Mouse (Mus musculus) kidney, postnatal 0 days (tissue): ENCODE results near the gene Gng13. TPM values are rescaled to one million over a fixed set of nuclear protein-coding genes. Genes with fewer than 3 reads are reported as not detected.
A peak's percentile ranks its signal among the peaks of the same experiment; 100 is the strongest.

ENCODE experiments used
- ATAC-seq: fragments of 200-750 bp; cut with Nextera tagmentation; replicated peaks from 2 replicates; pipeline ENCODE4 v1.8.0; 2017; ENCODE audit warnings: low read depth, moderate number of reproducible peaks, moderate TSS enrichment, moderate library complexity; ENCODE audit not compliant: low FRiP score
- DNase-seq: peaks from one replicate; pipeline ENCODE4 v3.0.0-alpha.2; 2016; ENCODE audit warnings: low spot score
- H3K27ac ChIP-seq: fragments of 300-500 bp; sonication (generic); 2 replicates; pipeline ENCODE4 v1.5.1; 2014; ENCODE audit warnings: mild to moderate bottlenecking
- H3K27me3 ChIP-seq: fragments of 300-500 bp; sonication (generic); 2 replicates; pipeline ENCODE4 v1.6.1; 2014; ENCODE audit warnings: low read length, mixed read lengths; ENCODE audit not compliant: insufficient read depth
- H3K36me3 ChIP-seq: fragments of 300-500 bp; sonication (generic); 2 replicates; pipeline ENCODE4 v1.6.1; 2014; ENCODE audit warnings: low read length, mixed read lengths; ENCODE audit not compliant: insufficient read depth
- H3K4me1 ChIP-seq: fragments of 300-500 bp; sonication (generic); replicated peaks from 2 replicates; pipeline ENCODE4 v1.6.1; 2014; ENCODE audit warnings: antibody characterized with exemption, low read length, mixed read lengths; ENCODE audit not compliant: insufficient read depth
- H3K4me2 ChIP-seq: fragments of 300-500 bp; sonication (generic); 2 replicates; pipeline ENCODE4 v1.6.1; 2014; ENCODE audit warnings: mild to moderate bottlenecking, low read length, moderate library complexity, mixed read lengths
- H3K4me3 ChIP-seq: fragments of 300-500 bp; sonication (generic); replicated peaks from 2 replicates; pipeline ENCODE4 v1.5.1; 2014; ENCODE audit warnings: low read depth, low read length
- H3K9ac ChIP-seq: fragments of 300-500 bp; sonication (generic); 2 replicates; pipeline ENCODE4 v1.6.1; 2014; ENCODE audit warnings: low read depth, low read length
- H3K9me3 ChIP-seq: fragments of 300-500 bp; sonication (generic); replicated peaks from 2 replicates; pipeline ENCODE4 v1.6.1; 2016; ENCODE audit warnings: low read length, inconsistent platforms, mixed read lengths
- CTCF ChIP-seq: IDR thresholded peaks from 2 replicates; pipeline ENCODE4 v1.5.1; 2016; ENCODE audit warnings: antibody characterized with exemption, low read depth, mild to moderate bottlenecking, moderate library complexity
- WGBS: fragments of 180-500 bp; shearing (Covaris S2); extraction: QIAGEN DNeasy Blood & Tissue Kit; methylation state at CpG from one replicate; pipeline ENCODE4 v1.1.7; 2014; 5-methylcytosine and 5-hydroxymethylcytosine counted together
- polyA plus RNA-seq: library from polyadenylated mRNA; unstranded; fragments of >200 nt; fragmentation: Nextera tagmentation; extraction: Ambion mirVana; gene quantifications from 2 replicates; pipeline ENCODE4 v1.2.1, GENCODE M21; 2015

Gng13 gene
- polyA plus RNA-seq, 1 experiment from 2014 or later = 0.70 TPM

DNA sequence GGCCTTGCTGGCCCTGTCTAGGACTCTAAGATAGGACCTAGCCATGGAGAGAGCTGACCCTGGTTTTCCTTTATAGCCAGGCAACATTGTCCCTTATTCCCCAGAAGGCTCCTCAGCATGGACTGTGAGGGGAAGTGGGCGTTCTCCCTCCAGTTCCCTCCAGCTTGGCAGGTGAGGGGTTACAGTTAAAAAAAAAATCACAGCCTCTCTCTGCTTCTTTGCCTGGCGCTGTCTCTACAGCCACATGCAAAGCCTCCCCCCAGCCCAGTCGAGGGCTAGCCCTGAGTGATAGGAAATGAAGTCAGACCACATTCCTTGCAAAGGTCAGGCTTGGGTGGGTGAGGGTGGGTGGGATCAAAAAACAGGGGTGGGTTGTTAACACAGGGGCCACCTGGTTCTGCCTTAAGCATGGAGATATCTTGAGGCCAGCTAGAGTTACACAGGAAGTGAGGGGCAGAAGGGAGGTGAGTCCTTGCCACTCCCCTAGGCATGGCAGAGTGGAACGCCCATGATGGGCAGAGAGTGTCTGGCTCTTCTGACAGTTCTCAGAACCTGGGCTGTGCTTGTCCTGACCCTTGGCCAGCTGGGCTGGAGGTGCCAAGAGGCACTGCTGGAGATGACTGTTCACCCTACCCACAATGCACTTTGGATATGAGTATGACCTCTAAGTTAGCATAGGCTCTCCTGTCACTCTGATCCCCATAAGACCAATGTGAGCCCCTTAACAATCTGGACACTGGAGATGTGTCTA is 38.8 kb downstream of the Gng13 start:
- H3K9me3 ChIP-seq = no peaks in the 10 kb centered on the region
- H3K27me3 ChIP-seq = no peaks in the 10 kb centered on the region
- H3K36me3 ChIP-seq = no peaks in the 10 kb centered on the region
- H3K4me3 ChIP-seq = no peak overlapping the region
- WGBS = 18% methylated on average over 4 of the region's 4 CpGs
- DNase-seq (peak; percentile 18), ATAC-seq (peak; percentile 41; the same call in 1 of the 2 replicates)
- H3K4me2 ChIP-seq = no peak overlapping the region
- H3K9ac ChIP-seq = no peak overlapping the region
- H3K4me1 ChIP-seq = no peaks in the 10 kb centered on the region; the same call in 1 of the 2 replicates
- no peak for TF ChIP-seq CTCF
- H3K27ac ChIP-seq = no peak overlapping the region

GRCm38 (mm10) chr17:25756378-25757242 is 39.6 kb downstream of the Gng13 start:
- ATAC-seq = peak; percentile 34; the same call in 1 of the 2 replicates
- TF ChIP-seq CTCF = no peak

GRCm38 (mm10) chr17:25757691-25758090 is 40.7 kb downstream of the Gng13 start:
- DNase-seq = no peak

More at GRCm38 (mm10) chr17:25756378-25757242, 39.6 kb downstream of the Gng13 start:
- no peak overlapping the region for H3K27ac ChIP-seq
- H3K4me2 ChIP-seq = no peak overlapping the region
- WGBS = 63% methylated on average over 9 of the region's 9 CpGs
- no peaks in the 10 kb centered on the region for H3K36me3 ChIP-seq
- H3K4me1 ChIP-seq = no peaks in the 10 kb centered on the region
- no peak overlapping the region for H3K9ac ChIP-seq
- no peak for DNase-seq
- H3K9me3 ChIP-seq = no peaks in the 10 kb centered on the region
- H3K4me3 ChIP-seq = no peak overlapping the region
- H3K27me3 ChIP-seq = no peaks in the 10 kb centered on the region

GRCm38 (mm10) chr17:25760148-25760547 is 43.2 kb downstream of the Gng13 start:
- no peaks in the 10 kb centered on the region for H3K27me3 ChIP-seq
- WGBS = 62% methylated on average over 8 of the region's 8 CpGs
- no peak overlapping the region for H3K9ac ChIP-seq
- no peak for ATAC-seq
- H3K4me3 ChIP-seq = no peak overlapping the region
- H3K9me3 ChIP-seq = no peaks in the 10 kb centered on the region
- no peaks in the 10 kb centered on the region for H3K36me3 ChIP-seq
- DNase-seq = no peak
- H3K4me1 ChIP-seq = no peaks in the 10 kb centered on the region
- no peak overlapping the region for H3K4me2 ChIP-seq
- no peak for TF ChIP-seq CTCF
- H3K27ac ChIP-seq = no peak overlapping the region

More at GRCm38 (mm10) chr17:25757691-25758090, 40.7 kb downstream of the Gng13 start:
- no peaks in the 10 kb centered on the region for H3K4me1 ChIP-seq
- no peak for ATAC-seq
- TF ChIP-seq CTCF = no peak
- no peak overlapping the region for H3K9ac ChIP-seq
- no peaks in the 10 kb centered on the region for H3K9me3 ChIP-seq
- no peak overlapping the region for H3K27ac ChIP-seq
- H3K36me3 ChIP-seq = no peaks in the 10 kb centered on the region
- no peak overlapping the region for H3K4me3 ChIP-seq
- H3K27me3 ChIP-seq = no peaks in the 10 kb centered on the region
- 53% methylated on average over 3 of the region's 3 CpGs for WGBS
- H3K4me2 ChIP-seq = no peak overlapping the region

- no peaks in the 10 kb centered on the region for H3K9me3 ChIP-seq
- 55% methylated on average over 4 of the region's 4 CpGs for WGBS
- TF ChIP-seq CTCF = no peak
- no peak overlapping the region for H3K4me3 ChIP-seq
- no peaks in the 10 kb centered on the region for H3K4me1 ChIP-seq
- H3K9ac ChIP-seq = no peak overlapping the region
- no peak for ATAC-seq
- no peak for DNase-seq
- no peaks in the 10 kb centered on the region for H3K36me3 ChIP-seq
- H3K4me2 ChIP-seq = no peak overlapping the region
- no peaks in the 10 kb centered on the region for H3K27me3 ChIP-seq
- H3K27ac ChIP-seq = no peak overlapping the region
Observed at GRCm38 (mm10) chr17:25761561-25761970, 44.6 kb downstream of the Gng13 start.

DNA sequence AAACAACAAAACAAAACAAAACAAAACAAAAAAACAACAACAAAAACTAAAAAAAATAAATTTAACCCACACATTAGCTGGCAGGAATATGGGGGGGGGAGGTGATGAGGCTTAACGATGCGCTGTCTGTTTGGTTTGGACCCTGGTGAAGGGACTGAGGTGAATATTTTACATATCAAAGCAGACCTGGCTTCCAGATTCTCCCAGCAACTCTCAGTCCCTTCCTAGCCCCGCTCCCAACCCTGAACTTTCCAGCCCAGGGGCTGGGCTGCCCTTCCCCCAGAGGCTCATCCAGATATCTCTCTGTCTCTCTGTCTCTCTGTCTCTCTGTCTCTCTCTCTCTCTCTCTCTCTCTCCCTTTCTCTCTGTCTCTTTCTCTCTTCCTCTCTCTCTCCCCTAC is 45.6 kb downstream of the Gng13 start:
- H3K9ac ChIP-seq = no peak overlapping the region
- WGBS = 48% methylated on average over 3 of the region's 3 CpGs

More for the DNA sequence above, 45.6 kb downstream of the Gng13 start:
- TF ChIP-seq CTCF = no peak
- H3K4me2 ChIP-seq = no peak overlapping the region
- no peak overlapping the region for H3K27ac ChIP-seq
- H3K4me3 ChIP-seq = no peak overlapping the region
- H3K4me1 ChIP-seq = no peaks in the 10 kb centered on the region
- H3K36me3 ChIP-seq = no peaks in the 10 kb centered on the region
- no peaks in the 10 kb centered on the region for H3K9me3 ChIP-seq
- no peak for ATAC-seq
- no peaks in the 10 kb centered on the region for H3K27me3 ChIP-seq
- no peak for DNase-seq
